Mouse (Mus musculus) CD4-positive helper T cell, adult 2 months (primary cell): ENCODE results near the gene Slc5a12.

Experiments
- DNase-seq: peaks from one replicate; pipeline ENCODE4 v3.0.0-alpha.2; 2012; ENCODE audit warnings: low read depth, missing footprints, low spot score

Slc5a12 gene

DNA sequence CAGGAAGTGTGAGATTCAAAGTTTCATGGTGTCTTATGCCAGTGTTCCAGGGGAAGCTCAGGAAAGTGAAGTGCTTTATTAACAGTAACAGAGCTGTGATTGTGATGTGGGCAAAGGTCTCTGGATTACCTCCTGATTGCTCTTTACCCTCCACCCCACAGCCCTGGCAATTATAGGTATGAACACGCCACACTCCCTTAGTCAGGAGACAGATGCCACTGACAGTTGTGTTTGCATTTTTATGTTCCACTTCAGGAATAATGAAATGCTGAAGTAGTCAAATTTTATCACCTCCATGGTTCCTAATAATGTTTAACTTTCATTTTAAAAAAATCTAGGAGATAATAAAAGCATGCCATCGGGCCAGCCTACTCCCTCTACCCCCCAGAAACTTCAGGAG lies at the start of gene Slc5a12:
Gene Slc5a12, plus strand, starts transcription at position 367 of the 400 bp plus-strand sequence.
- no peak for DNase-seq

DNA sequence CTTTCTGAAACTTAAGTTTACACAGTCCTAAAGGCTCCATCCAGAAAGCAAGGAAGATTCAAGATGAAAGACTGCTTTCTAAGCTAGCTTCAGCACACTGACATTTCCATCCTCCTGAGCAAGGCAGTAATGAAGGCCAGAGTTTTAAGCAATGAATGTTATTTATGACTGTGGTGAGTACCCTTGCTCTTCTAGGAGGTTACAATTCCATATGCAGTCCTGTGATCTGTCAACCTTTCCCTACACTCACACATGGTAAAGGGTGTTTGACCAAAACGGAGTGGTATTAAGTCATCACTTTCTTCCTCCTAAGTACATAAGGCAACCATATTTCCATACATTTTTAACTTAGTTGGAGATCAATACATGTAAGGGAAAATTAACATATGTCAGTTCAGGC lies 41.0 kb upstream of the Slc5a12 start:
- DNase-seq: no peak

DNA sequence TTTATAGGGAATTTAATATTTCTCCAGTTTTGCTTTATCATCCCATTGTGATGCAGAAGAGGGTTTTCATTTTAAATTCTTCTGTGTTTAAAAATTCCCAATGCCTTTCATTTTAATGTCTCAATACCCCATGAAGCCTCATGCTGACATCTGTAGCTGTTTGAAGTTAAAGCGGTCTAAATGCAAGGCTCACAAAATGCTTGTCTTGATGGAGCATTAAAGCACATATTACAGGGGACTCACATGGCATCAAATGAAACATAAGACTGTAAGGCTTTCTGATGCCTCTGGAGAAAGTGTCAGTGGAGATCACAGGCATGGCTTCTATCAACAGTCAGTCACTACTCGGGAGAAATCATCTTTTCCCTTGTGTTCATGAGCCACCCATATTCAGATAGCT lies 34.5 kb upstream of the Slc5a12 start:
- no peak for DNase-seq

DNA sequence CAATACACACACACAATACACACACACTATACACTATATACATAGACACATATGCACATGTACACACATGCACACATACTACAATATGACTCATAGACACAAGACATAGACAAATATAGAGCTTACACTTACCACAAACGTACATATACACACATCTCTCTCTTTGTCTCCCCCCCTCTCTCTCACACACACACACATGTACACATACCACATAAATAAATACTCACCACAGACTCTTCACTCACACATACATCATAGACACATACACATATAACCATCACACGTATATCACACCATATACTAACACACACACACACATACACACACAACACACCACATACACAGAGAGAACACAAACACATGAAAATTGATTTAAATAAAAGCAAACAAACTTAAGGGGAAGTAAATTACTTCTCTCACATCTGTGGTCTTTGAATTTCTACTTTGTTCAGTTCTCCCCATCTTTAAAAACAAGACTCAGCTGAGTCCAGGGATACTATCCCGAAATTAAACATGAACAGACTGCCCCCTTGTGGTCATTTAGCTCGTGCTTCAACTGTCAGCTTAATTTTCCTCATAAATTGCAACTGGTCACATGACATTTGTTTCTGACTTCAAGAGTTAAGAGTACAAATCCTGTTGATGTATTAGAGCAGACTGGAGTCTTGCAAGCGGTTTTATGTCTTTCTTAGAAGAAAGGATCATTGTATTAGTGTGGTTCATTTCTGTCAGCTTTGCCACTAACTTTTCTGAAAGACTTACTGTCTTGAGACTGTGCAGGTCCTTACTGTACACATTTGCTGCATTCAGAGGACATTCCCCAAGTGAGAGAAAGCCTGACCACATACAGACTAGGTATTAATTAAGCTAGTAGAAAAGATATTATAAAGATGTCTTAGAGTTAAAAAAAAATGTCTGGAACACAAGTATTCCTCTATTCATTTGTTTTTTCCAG lies 32.1 kb upstream of the Slc5a12 start:
- no peak for DNase-seq

DNA sequence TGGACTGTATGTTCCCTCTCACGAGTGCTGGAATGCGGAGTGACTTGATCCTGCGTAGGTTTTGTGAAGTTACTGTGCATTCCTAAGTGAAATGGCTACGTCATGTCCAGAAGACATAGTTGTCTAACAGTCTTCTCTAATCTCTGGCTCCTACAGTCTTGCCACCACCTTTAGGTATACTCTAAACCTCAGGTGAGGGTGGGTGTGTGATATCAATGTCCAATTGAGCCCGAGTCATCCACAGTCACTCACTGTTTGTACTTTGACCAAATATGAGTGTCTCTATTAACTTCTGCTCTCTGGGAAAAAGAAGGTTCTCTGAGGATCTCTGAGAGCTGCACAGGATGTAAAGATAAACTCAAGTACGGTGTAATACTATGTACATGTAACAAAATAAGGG lies 10.4 kb upstream of the Slc5a12 start:
- no peak for DNase-seq

DNA sequence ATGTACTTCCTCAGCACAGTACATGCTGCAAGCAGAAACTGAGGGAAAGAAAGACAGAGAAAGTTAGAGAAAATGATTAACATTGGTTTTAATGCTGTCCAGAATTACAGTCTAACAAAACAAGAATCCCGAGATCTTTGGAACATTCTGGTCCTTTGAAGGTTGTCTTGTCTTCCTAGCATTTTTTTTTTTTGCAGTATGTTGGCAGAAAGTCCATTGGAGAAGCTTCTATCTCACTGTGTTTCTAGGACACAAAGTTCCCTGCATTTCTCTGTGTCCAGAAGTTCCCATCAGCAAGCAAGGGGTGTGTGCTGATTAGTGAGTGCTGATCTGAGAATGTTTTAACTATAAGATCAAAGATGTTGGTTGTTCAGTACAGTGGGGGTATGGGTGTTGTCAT lies 7.1 kb upstream of the Slc5a12 start:
- DNase-seq: no peak

DNA sequence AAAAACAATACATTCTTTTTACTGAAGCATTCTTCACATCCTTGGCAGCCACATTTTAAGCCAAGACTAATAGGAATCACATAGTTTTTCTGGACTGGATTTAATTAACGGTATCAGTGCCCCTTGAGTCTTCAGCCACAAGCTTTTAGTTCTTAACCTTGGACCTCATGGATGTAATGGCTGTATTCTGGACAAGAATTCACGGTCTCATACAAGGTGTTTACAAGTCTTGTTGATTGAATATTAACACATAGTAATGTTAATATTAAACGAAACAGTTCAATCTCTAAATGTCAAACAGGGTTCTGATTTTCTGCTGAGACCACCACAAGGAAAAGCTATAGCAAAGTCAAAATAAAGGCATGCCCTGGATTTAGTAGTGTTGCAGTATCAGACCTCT lies 4.8 kb upstream of the Slc5a12 start:
- no peak for DNase-seq

DNA sequence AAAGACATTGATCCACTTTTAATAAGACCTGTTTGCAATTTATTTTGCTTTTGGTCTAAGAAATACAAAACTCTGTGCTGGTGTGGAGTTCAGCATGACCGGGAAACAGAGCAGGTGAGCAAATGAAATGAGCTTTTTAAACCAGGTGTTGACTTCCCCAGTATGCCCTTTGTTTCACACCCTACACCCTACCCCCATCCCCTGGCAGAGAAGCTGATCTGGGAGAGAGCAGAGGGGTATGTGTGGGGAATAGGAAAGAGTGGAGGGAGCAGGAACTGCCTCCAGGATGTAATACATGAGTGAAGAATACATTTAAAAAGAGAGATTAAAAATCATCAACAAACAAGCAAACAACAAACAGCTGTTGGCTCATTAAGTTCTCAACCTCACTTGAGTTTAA lies 47.3 kb downstream of the Slc5a12 start:
- DNase-seq: no peak

DNA sequence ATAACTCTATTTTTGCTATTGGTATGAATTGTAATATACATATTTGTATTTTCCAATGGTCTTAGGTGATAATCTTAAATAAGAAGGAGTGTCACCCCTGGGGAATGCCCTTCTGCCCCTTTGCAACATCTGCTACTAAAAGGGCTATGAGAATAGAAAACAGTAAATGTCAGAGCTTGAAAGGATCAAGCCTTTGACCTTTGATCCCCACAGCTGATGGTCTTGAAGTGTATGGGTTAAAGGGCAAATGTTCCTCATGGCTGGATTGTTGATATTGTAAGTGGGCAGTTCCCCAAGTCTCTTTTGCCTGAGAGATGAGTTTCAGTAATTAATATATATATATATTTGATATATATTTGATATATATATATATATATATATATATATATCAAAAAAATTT lies 47.7 kb downstream of the Slc5a12 start:
- no peak for DNase-seq

DNA sequence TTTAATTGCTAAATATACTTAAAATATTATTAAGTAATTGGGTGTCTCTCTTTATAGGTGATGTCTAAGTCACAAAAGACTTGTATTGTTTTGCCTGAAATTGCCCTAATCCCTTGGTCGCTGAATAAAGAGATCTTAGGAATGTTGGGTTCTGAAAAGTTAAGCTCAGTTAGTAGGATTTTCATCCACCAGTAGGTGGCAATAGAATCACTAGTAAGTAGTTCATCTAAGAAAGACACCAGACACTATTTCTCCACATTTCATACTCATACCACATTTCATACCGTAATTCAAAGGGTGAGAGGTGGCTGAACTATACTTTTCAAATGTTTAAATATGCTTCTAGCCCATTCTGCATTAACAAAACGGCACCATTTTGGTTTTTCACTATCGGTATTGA lies 66.2 kb downstream of the Slc5a12 start:
- no peak for DNase-seq

DNA sequence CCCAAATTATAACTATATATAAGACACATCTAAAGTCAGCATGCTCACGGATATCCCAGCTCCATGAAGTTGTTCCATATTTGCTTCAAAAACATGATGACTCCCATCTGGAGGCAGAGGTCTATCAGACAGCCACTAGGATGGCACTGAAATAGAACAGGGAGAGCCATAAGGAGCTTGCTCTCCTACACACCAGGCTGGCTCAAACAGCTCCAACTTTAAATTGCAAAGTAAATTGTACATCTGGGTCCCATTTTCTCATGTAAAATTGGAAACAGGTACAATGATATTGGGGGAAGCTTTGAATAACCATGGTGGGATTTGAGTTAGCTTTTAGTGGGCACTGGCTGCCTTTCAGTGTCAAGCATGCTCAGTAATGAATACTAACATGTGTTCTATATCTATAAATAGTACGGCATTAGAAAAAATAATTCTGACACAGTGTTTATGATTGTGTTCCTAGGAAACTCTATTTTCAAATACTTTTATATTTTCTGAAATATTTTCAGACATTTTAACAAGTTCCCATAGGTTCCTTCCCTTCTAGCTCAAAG lies 74.0 kb downstream of the Slc5a12 start:
- no peak for DNase-seq
